Mouse (Mus musculus) large intestine, adult 2 months (tissue): ENCODE results near the gene Cadm3. TPM values are rescaled to one million over a fixed set of nuclear protein-coding genes. Genes with fewer than 3 reads are reported as not detected.

Experiments used
- DNase-seq: peaks from one replicate; pipeline ENCODE4 v3.0.0-alpha.2; 2012; ENCODE audit warnings: low read depth, low spot score
- WGBS: fragments of 180-500 bp; shearing (Covaris S2); methylation state at CpG from one replicate; pipeline ENCODE4 v1.1.7; 2018; 5-methylcytosine and 5-hydroxymethylcytosine counted together
- polyA plus RNA-seq: library from polyadenylated mRNA; depleted of rRNA; stranded (reverse); fragments of >200 nt; gene quantifications from 2 replicates; pipeline ENCODE4 v1.2.3, GENCODE M21; 2012; rRNA removed

Cadm3 gene
- polyA plus RNA-seq, result 6.2 and 7.5 TPM in 2 replicates

DNA sequence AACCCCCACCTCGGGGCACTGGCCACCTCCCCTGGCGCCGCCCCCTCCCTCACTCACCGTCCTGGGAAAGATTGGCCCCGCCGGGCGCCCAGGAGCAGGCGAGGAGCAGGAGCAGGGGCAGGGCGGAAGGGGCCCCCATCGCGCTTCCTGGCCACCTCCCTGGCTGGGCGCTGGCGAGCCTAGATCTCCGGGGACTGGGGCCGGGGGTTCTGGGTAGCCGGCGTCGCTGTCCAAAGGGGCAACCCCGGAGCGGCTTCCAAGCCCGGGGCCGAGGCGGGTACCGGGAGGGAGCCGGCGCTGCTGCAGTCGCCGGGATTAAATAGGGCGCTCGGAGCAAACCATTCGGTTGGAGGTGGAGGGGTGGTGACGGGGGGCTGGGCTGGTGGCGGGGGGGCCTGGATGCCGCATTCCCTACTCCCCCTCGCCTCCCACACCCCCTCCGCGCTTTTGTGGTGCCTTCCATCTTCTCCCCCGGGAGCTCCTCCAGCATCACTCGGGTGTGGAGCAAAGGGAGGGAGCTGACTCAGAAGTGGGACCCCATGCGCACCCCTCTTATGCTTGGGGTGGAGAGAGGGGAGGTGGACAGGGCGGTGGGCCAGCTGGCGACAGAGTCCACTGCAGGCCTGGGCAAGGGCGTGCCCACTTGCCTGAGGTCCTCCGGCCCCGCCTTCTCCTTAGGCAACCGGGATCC, at the start of gene Cadm3:
Cadm3 (minus strand) TSS at position 340 of the 691 bp plus-strand sequence.
- no peak for DNase-seq
- WGBS, result 3% methylated on average over 46 of the region's 46 CpGs

DNA sequence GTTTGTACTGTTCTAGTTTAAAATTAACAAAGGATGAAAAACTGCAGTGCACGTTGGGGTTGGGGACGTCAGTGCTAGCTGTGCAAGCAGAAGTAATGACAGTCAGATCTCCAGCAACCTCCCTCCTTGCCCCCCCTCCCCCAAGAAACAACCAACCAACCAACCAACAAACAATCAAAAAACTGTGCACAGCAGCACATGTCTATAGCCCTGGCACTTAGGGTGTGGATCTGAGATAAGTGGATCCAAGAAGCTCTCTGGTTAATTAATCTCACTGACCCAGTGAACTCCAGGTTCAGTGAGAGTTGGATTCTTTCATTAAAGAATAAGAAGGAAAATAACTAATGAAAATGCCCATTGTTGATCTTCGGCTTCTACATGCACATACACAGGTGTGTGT, 47.1 kb upstream of the Cadm3 start:
- no peak for DNase-seq
- 51% methylated on average over 3 of the region's 3 CpGs for WGBS

DNA sequence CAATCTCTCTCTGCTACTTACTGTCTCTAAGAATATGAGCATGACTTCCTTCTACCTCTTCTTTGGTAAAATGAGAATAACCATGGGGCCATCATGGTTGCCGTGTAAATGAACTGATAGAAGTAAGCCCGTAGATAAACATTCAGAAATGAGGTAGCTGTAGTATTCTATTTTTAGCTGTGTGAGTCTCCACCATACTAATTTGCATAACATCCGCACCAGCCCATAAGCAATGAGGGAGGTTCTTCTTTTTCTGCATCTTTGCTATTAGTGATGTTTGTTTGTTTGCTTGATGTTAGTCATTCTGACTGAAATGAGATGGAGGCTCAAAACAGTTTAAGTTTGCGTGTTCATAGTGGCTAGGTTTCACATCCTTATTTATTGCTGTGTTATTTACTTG, 44.4 kb upstream of the Cadm3 start:
- WGBS, result 76% methylated on average over 4 of the region's 4 CpGs

DNA sequence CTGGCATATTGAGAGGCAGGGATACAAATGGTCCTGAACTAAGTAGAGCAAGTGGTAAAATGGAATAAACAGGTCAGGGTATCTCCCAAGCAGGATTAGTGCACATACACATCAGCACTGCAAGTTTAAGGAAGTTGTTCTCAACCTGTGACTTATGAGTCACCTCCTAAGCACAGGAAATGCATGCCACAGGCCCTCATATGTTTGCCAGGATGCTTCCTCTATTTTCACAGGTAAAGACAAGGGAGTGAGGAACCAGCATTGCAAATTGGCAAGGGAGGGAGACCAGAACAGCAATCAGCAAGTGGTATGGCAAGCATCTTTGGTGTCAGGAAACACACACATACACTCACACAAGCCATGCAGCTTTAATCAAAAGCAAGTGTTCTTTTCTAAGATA, 41.6 kb upstream of the Cadm3 start:
- no peak for DNase-seq

More for the DNA sequence above, 44.4 kb upstream of the Cadm3 start:
- DNase-seq, result no peak

DNA sequence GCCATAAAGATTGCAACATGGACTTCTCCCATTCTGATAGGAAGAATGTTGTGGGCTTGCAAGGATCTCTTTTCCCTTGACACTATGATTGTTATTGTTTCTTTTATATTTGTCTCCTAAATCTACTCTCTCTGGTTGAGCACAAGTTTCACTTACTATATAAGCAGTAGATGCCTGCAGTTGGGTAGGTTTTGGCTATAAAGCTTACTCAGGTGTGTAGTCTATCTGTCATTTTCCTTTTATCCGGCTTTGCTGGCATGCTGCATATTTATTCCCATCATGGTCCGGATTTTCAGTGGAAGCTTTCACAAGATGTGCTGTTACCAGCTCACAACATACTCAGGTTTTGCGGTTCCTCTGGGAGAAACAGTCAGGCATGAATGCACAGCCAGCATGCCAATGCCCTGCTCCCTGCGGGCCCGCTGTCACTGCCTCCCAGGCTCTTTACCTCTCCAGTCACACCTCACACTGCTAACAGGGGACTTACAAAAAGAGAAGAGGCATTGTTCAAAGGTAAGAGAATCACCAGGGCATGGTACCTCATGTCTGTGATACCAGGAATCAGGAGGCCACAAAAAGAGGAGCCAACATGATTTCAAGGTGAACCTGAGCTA, 37.3 kb upstream of the Cadm3 start:
- no peak for DNase-seq
- 44% methylated on average over 5 of the region's 5 CpGs for WGBS

DNA sequence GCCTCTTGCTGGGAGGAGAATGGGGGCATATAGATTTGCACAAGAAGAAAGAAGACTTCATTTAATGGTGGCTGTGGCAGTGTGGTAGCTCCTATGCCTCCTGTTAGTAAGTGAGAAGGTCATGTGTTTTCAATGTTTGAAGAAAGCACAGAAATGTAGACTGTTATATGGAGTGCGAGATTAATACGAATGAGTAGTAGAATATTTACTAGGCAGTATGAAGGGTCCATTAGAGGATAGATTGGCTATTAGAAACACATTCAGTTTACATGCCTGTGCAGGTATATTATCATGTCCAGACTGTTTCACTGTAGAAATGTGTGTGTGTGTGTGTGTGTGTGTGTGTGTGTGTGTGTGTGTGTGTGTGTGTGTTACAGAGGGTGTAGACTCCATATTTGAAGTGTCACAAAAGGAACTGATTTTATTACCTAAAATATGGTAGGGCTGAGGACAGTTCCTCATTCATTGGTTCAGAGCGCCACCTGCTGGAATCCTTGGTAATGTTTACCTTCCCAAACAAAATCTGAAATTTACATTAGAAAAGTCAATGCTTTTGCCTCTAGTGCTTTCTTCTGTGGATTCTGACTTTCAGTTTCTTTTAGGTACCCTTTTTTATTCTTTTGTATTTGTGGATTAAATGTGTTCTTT, 31.0 kb upstream of the Cadm3 start:
- no peak for DNase-seq
- 25% methylated on average over 3 of the region's 3 CpGs for WGBS

DNA sequence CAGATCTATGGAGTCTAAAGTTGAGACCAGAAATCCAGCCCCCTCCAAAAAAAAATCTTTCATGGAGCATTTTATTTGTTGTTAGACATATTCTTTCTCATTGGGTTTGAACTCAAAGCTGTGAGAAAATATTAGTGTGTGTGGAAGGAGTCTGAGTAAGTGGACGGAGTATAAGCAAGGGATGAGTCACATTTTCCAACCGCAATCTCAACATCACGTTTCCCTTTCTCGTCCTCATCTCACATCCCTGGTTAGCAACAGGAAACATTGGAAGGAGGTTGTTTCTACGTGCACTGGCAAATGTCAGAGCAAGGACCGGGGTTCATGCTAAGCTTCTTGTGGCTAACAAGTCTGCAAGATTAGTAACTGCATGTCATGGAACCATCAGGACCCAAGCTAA, 24.3 kb upstream of the Cadm3 start:
- 57% methylated on average over 6 of the region's 6 CpGs for WGBS
- DNase-seq, result no peak

DNA sequence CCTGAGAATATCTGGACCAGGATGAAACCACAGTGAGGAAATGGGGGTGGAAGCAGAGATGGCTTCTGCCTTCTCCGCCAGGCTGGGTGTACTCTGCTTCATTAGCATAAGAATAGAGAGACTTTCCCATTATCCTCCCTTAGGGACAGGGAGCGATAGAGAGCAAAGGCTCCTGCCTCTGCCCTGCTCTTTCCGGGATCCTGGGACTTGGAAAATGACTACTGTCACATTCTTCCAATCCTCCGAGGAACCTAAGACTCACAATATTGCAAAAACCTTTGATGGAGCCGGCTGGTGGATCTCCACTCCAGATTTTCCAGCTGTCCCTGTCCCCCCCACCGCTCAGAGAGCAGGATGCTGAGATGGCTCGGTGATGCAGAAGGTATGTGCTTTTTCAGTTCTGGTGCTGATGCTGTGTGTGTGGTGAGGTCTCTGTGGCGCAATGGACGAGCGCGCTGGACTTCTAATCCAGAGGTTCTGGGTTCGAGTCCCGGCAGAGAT, 22.5 kb upstream of the Cadm3 start:
- DNase-seq, result no peak
- WGBS, result 17% methylated on average over 13 of the region's 13 CpGs

DNA sequence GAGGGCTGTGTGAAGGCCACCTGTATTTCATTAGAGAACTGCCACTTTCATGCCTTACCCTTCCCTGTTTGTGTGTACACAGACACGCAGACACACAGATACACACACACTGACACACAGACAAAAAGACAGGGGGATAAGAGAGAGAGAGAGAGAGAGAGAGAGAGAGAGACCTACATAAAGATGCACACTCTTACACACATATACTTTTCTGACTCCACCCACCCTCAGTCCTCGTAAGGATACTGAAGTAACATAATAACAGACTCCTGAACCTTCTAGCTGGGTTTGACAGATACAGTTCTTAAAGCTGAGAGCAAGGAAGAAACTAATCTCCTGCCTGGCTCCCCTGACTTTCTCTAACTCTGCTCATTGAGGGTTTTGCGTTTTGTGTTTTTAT, 21.9 kb upstream of the Cadm3 start:
- no peak for DNase-seq
- 27% methylated on average over 3 of the region's 3 CpGs for WGBS

DNA sequence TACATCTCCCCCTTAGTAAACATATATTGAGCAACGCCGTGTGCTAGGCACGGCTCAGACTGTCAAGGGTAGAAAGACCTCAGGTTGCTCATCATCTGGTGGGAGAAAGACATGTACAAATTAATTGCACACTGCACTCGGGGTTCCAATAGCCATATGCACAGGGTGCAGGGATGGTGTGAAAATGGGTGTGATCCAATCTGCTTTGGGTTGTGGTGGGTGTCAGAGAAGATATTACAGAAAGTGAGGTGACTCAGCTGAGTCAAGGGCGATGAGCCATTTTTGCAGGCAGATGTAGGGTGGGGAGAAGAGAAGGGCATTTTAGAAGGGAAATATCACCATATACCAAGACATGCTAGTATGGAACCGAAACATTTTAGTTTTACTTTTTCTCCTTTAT, 13.9 kb upstream of the Cadm3 start:
- no peak for DNase-seq
- 79% methylated on average over 6 of the region's 6 CpGs for WGBS

DNA sequence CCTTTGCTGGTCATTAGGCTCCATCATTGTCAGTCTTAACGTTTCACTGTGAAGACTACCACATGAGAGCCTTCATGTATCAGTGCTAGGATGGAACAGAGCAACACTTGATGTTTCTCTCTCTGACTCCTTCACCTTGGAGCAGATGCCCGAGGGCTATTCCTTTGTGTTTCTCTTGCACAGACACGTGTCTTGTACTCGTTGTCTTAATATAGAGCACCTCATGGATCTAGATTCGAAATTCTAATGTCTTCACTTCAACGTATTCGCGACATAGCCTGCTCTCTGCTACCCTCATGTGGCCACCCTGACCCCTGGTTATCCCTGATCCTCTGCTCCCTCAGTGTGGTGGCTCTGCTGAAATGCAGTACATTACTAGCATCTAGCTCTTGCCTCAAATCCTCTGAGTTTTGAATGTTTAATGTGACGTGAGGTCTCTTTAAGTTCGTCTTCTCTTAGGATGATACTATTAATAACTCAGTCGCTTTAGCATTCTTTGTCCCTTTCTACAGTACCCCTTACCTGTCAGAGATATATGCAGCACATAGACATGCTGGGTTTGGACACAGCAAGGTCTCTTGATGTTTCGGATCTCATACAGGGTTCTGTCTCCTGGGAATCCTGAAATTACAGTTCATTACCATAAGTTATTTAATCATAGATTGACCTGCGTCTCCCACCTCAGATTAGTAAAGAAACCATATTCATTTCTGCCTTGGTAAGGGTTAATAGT, 10.1 kb upstream of the Cadm3 start:
- WGBS, result 34% methylated on average over 13 of the region's 13 CpGs
- DNase-seq, result no peak

DNA sequence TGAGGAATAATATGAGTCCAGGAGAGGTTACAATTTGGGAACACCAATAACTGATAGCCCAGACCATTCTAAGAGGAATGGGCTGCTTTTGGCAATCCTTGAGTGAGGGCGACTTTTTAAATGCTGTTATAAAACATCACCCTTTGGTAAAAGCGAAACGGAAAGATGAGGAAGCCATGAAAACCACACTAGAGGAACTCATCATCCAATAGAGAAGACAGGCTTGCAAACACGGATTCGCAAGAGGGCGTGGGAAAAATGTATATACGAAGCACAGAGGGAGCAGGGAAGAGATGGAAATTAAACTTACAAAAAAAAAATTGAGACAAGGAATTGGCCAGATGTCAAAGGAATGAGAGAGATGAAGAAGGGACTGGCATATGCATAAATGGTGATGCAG, 6.5 kb upstream of the Cadm3 start:
- no peak for DNase-seq
- 77% methylated on average over 7 of the region's 7 CpGs for WGBS

DNA sequence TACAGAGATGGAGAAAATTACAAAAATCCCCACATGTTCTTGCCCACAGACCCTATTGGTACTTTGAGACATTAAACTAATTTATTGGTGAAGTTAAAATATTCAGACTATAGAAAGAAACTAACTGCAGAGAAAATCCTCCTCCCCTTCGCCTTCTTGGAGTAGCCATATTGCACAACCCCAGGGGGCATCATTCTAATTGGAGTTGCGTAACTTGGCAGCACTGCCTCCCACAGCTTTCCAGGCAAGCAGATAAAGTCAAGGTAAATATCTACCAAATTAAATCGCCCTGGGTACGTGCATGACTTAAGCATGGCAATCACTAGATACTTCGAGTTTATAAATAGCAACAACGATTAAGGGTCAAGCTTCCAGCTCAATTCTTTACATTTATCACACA, 4.1 kb upstream of the Cadm3 start:
- WGBS, result 77% methylated on average over 6 of the region's 6 CpGs
- no peak for DNase-seq

DNA sequence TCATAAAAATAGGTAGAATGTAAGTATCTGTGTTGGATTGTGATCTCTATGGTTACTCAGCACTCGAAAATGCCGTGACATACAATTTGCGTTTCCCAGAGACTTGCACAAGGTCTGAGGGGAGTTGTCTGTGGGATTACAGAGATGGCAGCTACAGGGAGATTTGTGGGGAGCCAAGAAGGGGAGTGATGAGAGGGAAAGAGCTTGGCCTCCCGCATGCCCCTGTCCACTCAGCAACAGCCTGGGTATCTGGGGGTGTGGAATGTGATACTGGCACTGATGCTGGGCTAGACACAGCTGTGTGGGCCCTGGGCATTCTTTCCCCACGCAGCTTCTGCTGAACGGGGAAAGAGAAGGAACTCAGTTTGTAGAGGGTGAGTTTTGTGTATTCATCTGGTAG, 3.0 kb upstream of the Cadm3 start:
- DNase-seq, result no peak
- 69% methylated on average over 6 of the region's 6 CpGs for WGBS

DNA sequence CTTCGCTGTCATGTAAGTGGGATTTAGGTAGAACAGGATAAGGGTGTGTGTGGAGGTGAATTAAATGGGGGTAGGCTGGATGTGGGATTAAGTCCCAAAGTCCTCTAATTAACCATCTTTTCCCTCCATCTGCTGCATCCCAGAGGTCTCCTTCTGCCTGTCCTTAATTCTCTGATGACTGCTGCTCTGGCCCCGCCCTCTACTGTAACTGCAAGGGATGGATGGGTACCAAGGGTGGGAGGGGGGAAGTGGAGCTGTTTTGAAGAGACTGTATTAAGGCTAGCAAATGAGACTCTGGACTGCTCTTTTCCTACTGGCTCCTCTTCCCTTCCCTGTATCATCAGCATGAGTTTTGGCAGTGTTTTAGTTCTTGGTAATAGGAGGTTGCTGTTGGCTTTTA, 2.1 kb upstream of the Cadm3 start:
- DNase-seq, result no peak
- WGBS, result 61% methylated on average over 2 of the region's 2 CpGs

DNA sequence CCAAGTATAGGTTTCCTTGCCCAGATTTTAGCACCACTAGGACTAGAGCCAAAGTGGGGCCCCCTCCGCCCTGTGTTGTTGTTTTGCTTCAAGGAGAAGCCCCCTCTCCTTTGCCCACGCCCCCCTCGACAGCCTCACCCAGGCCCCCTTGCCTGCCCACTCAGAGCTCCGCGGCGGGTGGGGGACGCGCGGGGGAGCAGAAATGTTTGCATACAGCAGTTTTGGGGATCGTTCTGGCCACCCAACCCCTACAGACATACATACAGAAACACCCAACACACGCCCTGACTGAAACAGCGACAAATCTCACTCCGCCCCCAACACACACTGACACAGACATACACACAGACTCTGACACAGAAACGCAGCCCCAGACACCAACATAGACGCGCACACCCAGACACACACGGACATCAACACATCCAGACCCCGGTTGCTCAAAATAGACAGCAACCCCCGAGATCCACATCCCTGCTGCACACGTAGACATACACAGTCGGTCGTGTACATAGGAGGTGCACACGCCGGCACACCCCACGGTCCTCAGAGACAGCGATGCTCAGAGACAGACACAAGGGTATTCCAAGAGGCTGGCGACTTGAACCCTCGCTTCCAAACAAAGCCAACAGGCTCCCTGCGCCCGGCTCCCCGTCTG, 667 bp downstream of the Cadm3 start:
- 2% methylated on average over 31 of the region's 31 CpGs for WGBS

DNA sequence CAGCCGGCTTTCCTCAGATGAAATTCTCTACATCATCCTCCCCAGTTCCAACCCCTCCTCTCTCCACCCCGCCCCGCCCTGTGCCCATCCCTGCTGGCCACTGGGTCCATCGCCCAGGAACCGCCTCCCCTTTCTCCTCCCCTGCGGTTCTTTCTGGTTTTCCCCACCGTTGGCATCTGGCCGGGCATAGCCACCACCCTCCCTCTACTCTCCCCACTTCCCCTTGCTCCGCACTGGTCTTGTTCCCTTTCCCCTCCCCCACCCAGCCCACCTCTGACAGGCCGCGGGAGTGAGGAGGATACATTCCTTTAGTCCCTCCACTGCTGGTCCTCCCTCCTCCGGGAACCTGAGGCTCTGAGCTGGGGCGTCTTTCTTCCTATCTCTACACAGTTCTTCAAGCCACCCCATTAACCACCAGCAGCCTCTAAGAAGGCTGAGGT, 1.5 kb downstream of the Cadm3 start:
- 2% methylated on average over 13 of the region's 13 CpGs for whole genome bisulfite sequencing
- DNase-seq, result no peak

More for the DNA sequence above, 667 bp downstream of the Cadm3 start:
- DNase-seq, result no peak

DNA sequence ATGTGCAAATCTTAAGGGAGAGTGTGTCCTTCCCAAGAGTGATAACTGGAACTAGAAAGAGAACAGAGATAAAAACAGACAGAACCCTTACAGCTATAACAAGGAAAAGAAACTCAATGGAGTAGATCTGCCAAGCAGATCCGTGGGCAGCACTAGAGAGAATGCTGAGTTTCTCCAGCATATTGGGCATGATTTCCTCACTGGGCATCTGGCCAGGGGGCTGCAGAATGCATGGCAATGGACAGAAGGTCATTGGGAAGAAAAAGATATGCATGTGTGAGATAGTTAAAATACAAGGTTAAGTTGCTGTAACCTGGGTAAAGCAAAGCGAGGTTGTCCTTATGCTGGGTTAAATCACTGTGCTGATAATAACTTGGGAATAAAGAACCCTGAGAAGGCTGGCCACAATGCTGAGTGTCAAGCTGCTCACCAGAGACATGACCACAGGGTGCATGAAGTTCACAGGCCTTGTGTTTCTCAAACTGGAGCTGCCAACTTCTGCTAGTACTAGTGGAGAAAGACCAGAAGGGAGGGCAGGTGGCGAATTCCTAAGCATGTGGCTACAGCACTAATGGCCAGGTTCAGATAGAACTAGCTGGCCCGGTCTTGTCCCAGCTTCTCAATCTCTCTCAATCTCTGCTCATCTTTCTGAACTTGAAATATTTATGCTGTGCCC, 3.2 kb downstream of the Cadm3 start:
- no peak for DNase-seq
- WGBS, result 83% methylated on average over 4 of the region's 4 CpGs

DNA sequence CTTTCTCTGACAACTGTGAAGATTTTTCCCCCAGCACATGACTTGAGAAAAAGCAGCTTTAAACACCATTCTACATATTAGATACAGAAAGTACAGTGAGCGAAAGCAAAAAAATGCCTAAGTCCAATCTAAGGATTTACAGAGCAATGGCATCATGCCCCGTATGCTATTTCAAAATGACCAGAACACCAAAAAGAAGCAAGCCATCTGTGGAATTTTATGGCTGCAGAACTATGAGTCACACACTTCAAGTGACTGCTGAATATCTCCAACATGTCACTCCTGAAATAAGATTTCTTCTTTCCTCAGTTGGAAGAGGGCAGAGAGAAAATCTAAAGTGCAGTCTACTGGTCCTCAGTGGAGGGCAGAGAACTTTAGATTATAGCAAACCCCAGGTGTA, 4.1 kb downstream of the Cadm3 start:
- WGBS, result 80% methylated on average over 2 of the region's 2 CpGs
- no peak for DNase-seq
